Mouse (Mus musculus) liver, adult 2 months (tissue): ENCODE results near the gene Rfc2. TPM values are rescaled to one million over a fixed set of nuclear protein-coding genes. Genes with fewer than 3 reads are reported as not detected.

Experiments used
- DNase-seq: peaks from one replicate; pipeline ENCODE4 v3.0.0-alpha.2; 2011; ENCODE audit warnings: low read depth, low spot score; ENCODE audit errors: extremely low read depth
- H3K27ac ChIP-seq: fragments of 200-500 bp; replicated peaks from 2 replicates; pipeline ENCODE4 v1.5.1; 2012; ENCODE audit warnings: low read depth, mild to moderate bottlenecking, control low read depth, inconsistent platforms, low read length; ENCODE audit not compliant: insufficient read depth
- H3K27me3 ChIP-seq: fragments of 200-500 bp; 2 replicates; pipeline ENCODE4 v1.6.1; 2012; ENCODE audit warnings: mild to moderate bottlenecking, moderate library complexity, low read length, inconsistent platforms; ENCODE audit not compliant: control insufficient read depth, insufficient read depth
- H3K36me3 ChIP-seq: fragments of 200-500 bp; 2 replicates; pipeline ENCODE4 v1.6.1; 2012; ENCODE audit warnings: low read length, inconsistent platforms; ENCODE audit not compliant: control insufficient read depth, insufficient read depth
- H3K4me1 ChIP-seq: fragments of 200-500 bp; 2 replicates; pipeline ENCODE4 v1.6.1; 2011; ENCODE audit warnings: low read length; ENCODE audit not compliant: control insufficient read depth, insufficient read depth
- H3K4me3 ChIP-seq: fragments of 200-500 bp; 2 replicates; pipeline ENCODE4 v1.5.1; 2011; ENCODE audit warnings: low read depth, mild to moderate bottlenecking, control low read depth, low read length, moderate library complexity; ENCODE audit not compliant: insufficient read depth
- H3K79me2 ChIP-seq: fragments of 200-500 bp; 2 replicates; pipeline ENCODE4 v1.6.1; 2012; ENCODE audit warnings: inconsistent platforms, mild to moderate bottlenecking, low read length, moderate library complexity; ENCODE audit not compliant: control insufficient read depth, insufficient read depth
- H3K9ac ChIP-seq: fragments of 200-500 bp; 2 replicates; pipeline ENCODE4 v1.6.1; 2012; ENCODE audit warnings: low read depth, mild to moderate bottlenecking, control low read depth, inconsistent platforms, low read length
- CTCF ChIP-seq: fragments of 200-500 bp; IDR thresholded peaks from 2 replicates; pipeline ENCODE4 v1.5.1; 2011; ENCODE audit warnings: low read depth, low read length, control low read depth
- POLR2A ChIP-seq: fragments of 200-500 bp; IDR thresholded peaks from 2 replicates; pipeline ENCODE4 v1.6.1; 2011; ENCODE audit warnings: low read length, control low read depth; ENCODE audit not compliant: insufficient read depth; ENCODE audit errors: extremely low read depth
- WGBS: fragments of 180-500 bp; shearing (Covaris S2); methylation state at CpG from one replicate; pipeline ENCODE4 v1.1.7; 2018; 5-methylcytosine and 5-hydroxymethylcytosine counted together
- polyA plus RNA-seq: library from polyadenylated mRNA; depleted of rRNA; stranded (reverse); fragments of >200 nt; gene quantifications from 2 replicates; pipeline ENCODE4 v1.2.3, GENCODE M21; 2012; rRNA removed
- total RNA-seq: library from RNA; depleted of rRNA; stranded (reverse); fragments of >200 nt; gene quantifications from 2 replicates; pipeline ENCODE4 v1.2.3, GENCODE M21; 2014; rRNA removed

The Rfc2 gene
- total and polyA plus RNA-seq, 2 experiments: 15.3 to 24.4 TPM

DNA sequence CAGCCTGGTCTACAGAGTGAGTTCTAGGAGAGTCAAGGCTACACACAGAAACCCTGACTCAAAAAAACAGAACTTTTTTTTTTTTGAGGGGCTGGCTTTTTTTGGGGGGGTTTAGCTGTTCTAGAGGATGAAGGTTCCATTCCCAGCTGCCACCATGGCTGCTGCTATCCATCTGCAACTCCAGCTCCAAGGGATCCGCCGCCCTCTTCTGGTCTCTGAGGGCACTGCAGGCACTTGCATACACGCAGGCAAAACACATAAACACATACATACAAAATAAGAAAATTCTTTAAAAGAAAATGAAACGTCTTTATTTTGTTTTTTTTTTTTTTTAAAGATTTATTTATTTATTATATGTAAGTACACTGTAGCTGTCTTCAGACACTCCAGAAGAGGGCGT is 69.8 kb downstream of the Rfc2 start:
- Histone ChIP-seq H3K36me3 (no peaks in the 10 kb centered on the region), H3K4me3 (no peak overlapping the region), H3K4me1 (peaks cover 3% of the 10 kb centered on the region; the same call in 1 of the 2 replicates), H3K9ac (no peak overlapping the region), H3K27me3 (no peaks in the 10 kb centered on the region), H3K79me2 (no peaks in the 10 kb centered on the region), H3K27ac (no peak overlapping the region)
- WGBS: 55% methylated on average over 5 of the region's 5 CpGs
- DNase-seq: peak; percentile 39
- TF ChIP-seq POLR2A: no peak
- peak; percentile 93 for TF ChIP-seq CTCF

Other genes starting within 250 kb of the Rfc2 start
- gene Gtf2ird1, start 124.7 kb upstream of the Rfc2 start, total RNA-seq: 6.5 and 14.8 TPM in 2 replicates
- 14.9 and 15.3 TPM in 2 replicates for gene Gtf2ird1, start 124.7 kb upstream of the Rfc2 start, polyA plus RNA-seq
- 0.92 and 2.8 TPM in 2 replicates for gene Clip2, start 28.9 kb upstream of the Rfc2 start, total RNA-seq
- 1.6 and 1.7 TPM in 2 replicates for gene Clip2, start 28.9 kb upstream of the Rfc2 start, polyA plus RNA-seq
- gene Syna, start 21.2 kb upstream of the Rfc2 start, total RNA-seq: not detected in 2 replicates
- not detected in 2 replicates for gene Syna, start 21.2 kb upstream of the Rfc2 start, polyA plus RNA-seq
- gene Lat2, start 33.7 kb downstream of the Rfc2 start, total RNA-seq: 0.60 and 1.0 TPM in 2 replicates
- 0.51 and 1.4 TPM in 2 replicates for gene Lat2, start 33.7 kb downstream of the Rfc2 start, polyA plus RNA-seq
- 139 and 146 TPM in 2 replicates for gene Eif4h, start 58.1 kb downstream of the Rfc2 start, total RNA-seq
- 127 and 134 TPM in 2 replicates for gene Eif4h, start 58.1 kb downstream of the Rfc2 start, polyA plus RNA-seq
- 0.83 and 1.1 TPM in 2 replicates for gene Limk1, start 107.2 kb downstream of the Rfc2 start, total RNA-seq
- gene Limk1, start 107.2 kb downstream of the Rfc2 start, polyA plus RNA-seq: 2.1 and 2.7 TPM in 2 replicates
- gene Eln, start 166.0 kb downstream of the Rfc2 start, total RNA-seq: 0.37 and 0.60 TPM in 2 replicates
- gene Eln, start 166.0 kb downstream of the Rfc2 start, polyA plus RNA-seq: 4.0 and 5.2 TPM in 2 replicates